12 mouse cellular contexts compared by ENCODE assay signal in the genomic region with DNA sequence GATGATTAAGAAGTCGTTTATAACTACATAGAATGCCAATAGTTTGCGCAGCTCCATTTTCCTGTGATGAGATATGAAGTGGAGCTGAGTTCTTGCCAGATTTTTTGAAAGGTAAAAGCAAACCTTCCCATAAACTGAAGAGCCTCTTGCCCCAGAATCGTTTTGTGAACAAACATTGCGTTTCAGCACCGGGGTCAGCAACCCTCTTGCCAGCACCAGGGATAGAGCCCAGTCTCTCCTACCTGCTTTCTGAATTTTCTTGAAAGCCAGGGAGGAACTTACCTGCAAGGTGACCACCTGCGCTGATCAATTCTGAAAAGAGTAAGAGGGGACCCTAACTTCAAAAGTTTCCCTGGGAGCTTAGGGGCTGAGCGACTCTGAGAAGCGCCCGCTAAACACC. TPM values are rescaled to one million over a fixed set of nuclear protein-coding genes. Genes with fewer than 3 reads are reported as not detected.
DNase-seq lines count a peak whose midpoint lies in the region; ATAC-seq and TF ChIP-seq lines count a peak whose summit lies in the region.
"Had no signal": no experiment of that assay in that cellular context is flagged by ENCODE, and none has a peak within 500 bp of the region (broad histone marks: within the 10 kb centered on the region; RNA-seq: fewer than 3 reads in every experiment).

No protein-coding gene starts in this region.

- ATAC-seq in embryonic facial prominence, embryonic 13.5 days (ENCODE audit: insufficient number of reproducible peaks, insufficient read depth, low FRiP score, low TSS enrichment, low read depth): no peak
- no peak for ATAC-seq in limb, embryonic 14.5 days (ENCODE audit: low FRiP score, low read depth)
- ATAC-seq in stomach, postnatal 0 days (ENCODE audit: low FRiP score, low TSS enrichment): no peak
- no peak for ATAC-seq in intestine, embryonic 15.5 days

- peaks cover 13% of the 10 kb centered on the region for H3K4me1 ChIP-seq in embryonic facial prominence, embryonic 13.5 days
- no peaks in the 10 kb centered on the region for H3K4me1 ChIP-seq in limb, embryonic 14.5 days (ENCODE audit: control insufficient read depth, insufficient read depth, low read length)
- no peaks in the 10 kb centered on the region for H3K4me1 ChIP-seq in stomach, postnatal 0 days (replicated peaks; ENCODE audit: control insufficient read depth, insufficient read depth)
- H3K4me1 ChIP-seq in intestine, embryonic 15.5 days (replicated peaks): no peaks in the 10 kb centered on the region

- H3K4me3 ChIP-seq in embryonic facial prominence, embryonic 13.5 days: peak overlapping the region; percentile 2; the same call in 1 of the 2 replicates
- no peak overlapping the region for H3K4me3 ChIP-seq in limb, embryonic 14.5 days (replicated peaks; ENCODE audit: low read length)
- H3K4me3 ChIP-seq in stomach, postnatal 0 days (ENCODE audit: low read depth, low read length): no peak overlapping the region
- H3K4me3 ChIP-seq in intestine, embryonic 15.5 days (replicated peaks): no peak overlapping the region
- no peak overlapping the region for H3K4me3 ChIP-seq in layer of hippocampus, adult 2 months
- H3K4me3 ChIP-seq: limb, embryonic 15.5 days had no signal

- H3K27ac ChIP-seq in embryonic facial prominence, embryonic 13.5 days: no peak overlapping the region
- no peak overlapping the region for H3K27ac ChIP-seq in limb, embryonic 14.5 days (replicated peaks; ENCODE audit: low read depth, low read length)
- no peak overlapping the region for H3K27ac ChIP-seq in stomach, postnatal 0 days (replicated peaks)
- H3K27ac ChIP-seq in intestine, embryonic 15.5 days: no peak overlapping the region
- no peak overlapping the region for H3K27ac ChIP-seq in layer of hippocampus, adult 2 months
- H3K27ac ChIP-seq: limb, embryonic 15.5 days had no signal

- peak; percentile 49 for DNase-seq in testis, postnatal 10 days (ENCODE audit: low spot score)
- no peak for DNase-seq in testis, postnatal 14 days (ENCODE audit: low spot score)
- DNase-seq in limb, embryonic 14.5 days (ENCODE audit: low spot score): peak; percentile 58
- DNase-seq in stomach, postnatal 0 days (ENCODE audit: low spot score): peak; percentile 54
- no peak for DNase-seq in spleen, postnatal 36 days (ENCODE audit: low spot score in 2 of 2)
- no peak for DNase-seq in layer of hippocampus, adult 2 months (ENCODE audit: low spot score in 2 of 2)

- no peaks in the 10 kb centered on the region for H3K9me3 ChIP-seq in embryonic facial prominence, embryonic 13.5 days
- no peaks in the 10 kb centered on the region for H3K9me3 ChIP-seq in limb, embryonic 14.5 days (ENCODE audit: control insufficient read depth, low read length)
- H3K9me3 ChIP-seq in stomach, postnatal 0 days (ENCODE audit: control insufficient read depth, low read length): no peaks in the 10 kb centered on the region
- no peaks in the 10 kb centered on the region for H3K9me3 ChIP-seq in intestine, embryonic 15.5 days
- H3K9me3 ChIP-seq: limb, embryonic 15.5 days had no signal

- no peak for TF ChIP-seq POLR2A in limb, embryonic 14.5 days (IDR thresholded peaks at IDR 0.05; ENCODE audit: borderline replicate concordance, extremely low read depth, insufficient read depth, insufficient read length)

- H3K36me3 ChIP-seq in embryonic facial prominence, embryonic 13.5 days: no peaks in the 10 kb centered on the region
- H3K36me3 ChIP-seq in limb, embryonic 14.5 days (ENCODE audit: control insufficient read depth, insufficient read depth, low read length): no peaks in the 10 kb centered on the region
- H3K36me3 ChIP-seq in stomach, postnatal 0 days (ENCODE audit: control insufficient read depth, insufficient read depth, low read length): no peaks in the 10 kb centered on the region
- no peaks in the 10 kb centered on the region for H3K36me3 ChIP-seq in intestine, embryonic 15.5 days
- H3K36me3 ChIP-seq: limb, embryonic 15.5 days had no signal

- no peak for TF ChIP-seq EP300 in stomach, postnatal 0 days (optimal IDR thresholded peaks at IDR 0.05)

- H3K4me2 ChIP-seq in embryonic facial prominence, embryonic 13.5 days: peak overlapping the region; percentile 36
- H3K4me2 ChIP-seq in limb, embryonic 14.5 days (replicated peaks; ENCODE audit: low read depth, low read length, severe bottlenecking): no peak overlapping the region
- H3K4me2 ChIP-seq in stomach, postnatal 0 days (replicated peaks; ENCODE audit: low read depth): no peak overlapping the region
- no peak overlapping the region for H3K4me2 ChIP-seq in intestine, embryonic 15.5 days (replicated peaks)
- H3K4me2 ChIP-seq: limb, embryonic 15.5 days had no signal

- peaks cover 57% of the 10 kb centered on the region for H3K27me3 ChIP-seq in embryonic facial prominence, embryonic 13.5 days
- H3K27me3 ChIP-seq in limb, embryonic 14.5 days (ENCODE audit: control insufficient read depth, insufficient read depth, low read length): peaks cover 13% of the 10 kb centered on the region
- no peaks in the 10 kb centered on the region for H3K27me3 ChIP-seq in stomach, postnatal 0 days (ENCODE audit: control insufficient read depth, insufficient read depth, low read length)
- peaks cover 19% of the 10 kb centered on the region for H3K27me3 ChIP-seq in intestine, embryonic 15.5 days (replicated peaks)

- WGBS in embryonic facial prominence, embryonic 13.5 days: 6% methylated on average over 9 of the region's 9 CpGs
- WGBS in limb, embryonic 14.5 days: 8% methylated on average over 9 of the region's 9 CpGs
- WGBS in stomach, postnatal 0 days: 8% methylated on average over 9 of the region's 9 CpGs
- WGBS in intestine, embryonic 15.5 days: 7% methylated on average over 9 of the region's 9 CpGs

- no peak overlapping the region for H3K9ac ChIP-seq in embryonic facial prominence, embryonic 13.5 days
- H3K9ac ChIP-seq in limb, embryonic 14.5 days (ENCODE audit: low read depth, low read length, severe bottlenecking): no peak overlapping the region
- H3K9ac ChIP-seq in stomach, postnatal 0 days (ENCODE audit: low read length): no peak overlapping the region
- H3K9ac ChIP-seq in intestine, embryonic 15.5 days: no peak overlapping the region
- H3K9ac ChIP-seq: limb, embryonic 15.5 days had no signal

- no peak for TF ChIP-seq CTCF in stomach, postnatal 0 days (IDR thresholded peaks at IDR 0.05; ENCODE audit: low read depth)
- no peak for TF ChIP-seq CTCF in layer of hippocampus, adult 2 months (conservative IDR thresholded peaks at IDR 0.05)

RNA-seq across cellular contexts. Expression of gene Sst, which starts 0.6 kb away (rescaled TPM):
- polyA plus RNA-seq in embryonic facial prominence, embryonic 13.5 days (2015; fragmentation: Nextera tagmentation; extraction: Ambion mirVana): 12.6 and 36.2 TPM in 2 replicates
- polyA plus RNA-seq in limb, embryonic 14.5 days (2012; rRNA removed): 10.9 and 17.5 TPM in 2 replicates
- 13.4 and 17.1 TPM in 2 replicates for polyA plus RNA-seq in limb, embryonic 14.5 days (2014; fragmentation: Nextera tagmentation; extraction: Ambion mirVana)
- 63.4 and 63.9 TPM in 2 replicates for polyA plus RNA-seq in stomach, postnatal 0 days (2015; fragmentation: Nextera tagmentation; extraction: Ambion mirVana)
- polyA plus RNA-seq in intestine, embryonic 15.5 days (2015; fragmentation: Nextera tagmentation; extraction: Ambion mirVana): 12.9 and 16.8 TPM in 2 replicates
- total RNA-seq in layer of hippocampus, adult 2 months (2021): 100 to 1,000 TPM; 395 TPM
- total RNA-seq: common myeloid progenitor, adult 5-6 weeks had no signal
- polyA plus RNA-seq: heart, embryonic 16.5 days; testis, adult 2 months had no signal

RNA-seq across cellular contexts. Expression of gene Rtp2, which starts 42.0 kb away (rescaled TPM):
- 0.79 and 2.4 TPM in 2 replicates for polyA plus RNA-seq in embryonic facial prominence, embryonic 13.5 days (2015; fragmentation: Nextera tagmentation; extraction: Ambion mirVana)
- not detected in 2 replicates for polyA plus RNA-seq in limb, embryonic 14.5 days (2012; rRNA removed)
- not detected in 2 replicates for polyA plus RNA-seq in limb, embryonic 14.5 days (2014; fragmentation: Nextera tagmentation; extraction: Ambion mirVana)
- not detected in 2 replicates for polyA plus RNA-seq in stomach, postnatal 0 days (2015; fragmentation: Nextera tagmentation; extraction: Ambion mirVana)
- not detected in 2 replicates for polyA plus RNA-seq in intestine, embryonic 15.5 days (2015; fragmentation: Nextera tagmentation; extraction: Ambion mirVana)
- under 1 TPM; 0.32 to 0.54 TPM for total RNA-seq in layer of hippocampus, adult 2 months (2021)
- total RNA-seq: common myeloid progenitor, adult 5-6 weeks had no signal
- polyA plus RNA-seq: heart, embryonic 16.5 days; limb, embryonic 15.5 days had no signal

Comparison
In these comparisons a context has a peak if more than half of its experiments do, and no peak if none do; other contexts are left out.
1. DNase-seq: peak in testis, postnatal 10 days (single experiment), limb, embryonic 14.5 days (single experiment) and stomach, postnatal 0 days (single experiment); none in testis, postnatal 14 days (single experiment), spleen, postnatal 36 days (0 of 2) and layer of hippocampus, adult 2 months (0 of 2).